Mouse (Mus musculus): ENCODE data around the gene Pcsk6. TPM values are rescaled to one million over a fixed set of nuclear protein-coding genes. Genes with fewer than 3 reads are reported as not detected.

The Pcsk6 gene
- total and polyA plus RNA-seq, 3 experiments, result 0.05 TPM; not detected in 2

DNA sequence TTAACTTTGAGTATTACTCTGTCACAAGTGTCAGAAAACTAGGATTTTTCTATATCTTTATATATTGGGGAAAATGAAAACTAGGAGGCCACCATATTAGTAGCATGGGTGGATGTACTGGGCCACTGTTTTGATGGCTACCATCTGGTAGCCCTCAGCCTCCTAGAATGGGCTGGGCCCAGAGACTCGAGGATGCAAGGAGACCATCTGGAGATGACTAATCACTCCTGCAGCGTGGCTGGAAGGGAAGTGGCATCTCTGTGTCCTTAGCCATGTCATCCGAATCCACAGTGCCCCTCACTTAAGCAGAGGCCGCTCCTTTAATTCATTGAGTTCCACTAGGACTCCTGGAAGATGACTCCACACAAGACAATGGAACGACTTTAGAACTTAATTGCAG lies 115.8 kb downstream of the Pcsk6 start:
- H3K36me3 ChIP-seq (replicated peaks), result no peaks in the 10 kb centered on the region
- H3K4me1 ChIP-seq (ENCODE audit: insufficient read depth, low read depth, low read length), result no peaks in the 10 kb centered on the region
- no peaks in the 10 kb centered on the region for H3K9me3 ChIP-seq (replicated peaks)
- no peak for DNase-seq (ENCODE audit: low spot score)
- TF ChIP-seq GATA1 (IDR thresholded peaks at IDR 0.05; ENCODE audit: borderline replicate concordance, low read length), result no peak
- TF ChIP-seq GATA2 (IDR thresholded peaks at IDR 0.05; ENCODE audit: borderline replicate concordance, low read depth, low read length), result no peak
- no peak overlapping the region for H3K4me3 ChIP-seq (ENCODE audit: low read depth, low read length)
- no peak for ATAC-seq (ENCODE audit: extremely low read depth, insufficient number of reproducible peaks, low FRiP score, poor library complexity, severe bottlenecking)
- H3K27me3 ChIP-seq (ENCODE audit: insufficient read depth, low read length), result no peaks in the 10 kb centered on the region

DNA sequence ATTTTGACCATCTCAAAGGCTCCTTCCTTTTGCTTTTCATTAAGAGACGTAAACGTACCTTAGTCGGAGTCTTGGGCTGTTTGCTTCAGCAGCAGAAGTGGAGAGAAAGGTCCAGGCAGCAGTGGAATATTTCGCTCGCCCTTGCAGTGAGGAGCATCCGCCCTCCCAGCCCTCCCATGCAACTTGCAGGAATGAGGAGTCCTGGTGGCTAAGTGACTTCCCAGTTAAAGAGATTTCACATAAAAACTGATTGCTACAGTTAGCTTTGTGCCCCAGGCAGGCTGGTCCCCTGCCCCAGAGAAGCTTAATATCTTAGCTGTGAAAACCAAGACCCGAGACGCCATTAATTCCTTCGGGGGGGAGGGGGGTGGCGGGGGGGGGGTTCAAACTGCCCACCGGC lies 116.4 kb downstream of the Pcsk6 start:
- Histone ChIP-seq H3K9me3 (replicated peaks) (no peaks in the 10 kb centered on the region), H3K36me3 (replicated peaks) (no peaks in the 10 kb centered on the region), H3K4me3 (ENCODE audit: low read depth, low read length) (no peak overlapping the region), H3K27me3 (ENCODE audit: insufficient read depth, low read length) (no peaks in the 10 kb centered on the region), H3K4me1 (ENCODE audit: insufficient read depth, low read depth, low read length) (no peaks in the 10 kb centered on the region)
- TF ChIP-seq POLR2AphosphoS5 (IDR thresholded peaks at IDR 0.05; ENCODE audit: insufficient replicate concordance, low read depth, low read length), result no peak
- no peak for TF ChIP-seq GATA1 (IDR thresholded peaks at IDR 0.05; ENCODE audit: borderline replicate concordance, low read length)
- no peak for TF ChIP-seq TAL1 (conservative IDR thresholded peaks at IDR 0.05; ENCODE audit: low read depth, low read length)
- TF ChIP-seq CTCF (IDR thresholded peaks at IDR 0.05; ENCODE audit: low read depth, low read length), result no peak
- TF ChIP-seq GATA2 (IDR thresholded peaks at IDR 0.05; ENCODE audit: borderline replicate concordance, low read depth, low read length), result no peak
- ATAC-seq (ENCODE audit: extremely low read depth, insufficient number of reproducible peaks, low FRiP score, poor library complexity, severe bottlenecking), result no peak
- no peak for DNase-seq (ENCODE audit: low spot score)

DNA sequence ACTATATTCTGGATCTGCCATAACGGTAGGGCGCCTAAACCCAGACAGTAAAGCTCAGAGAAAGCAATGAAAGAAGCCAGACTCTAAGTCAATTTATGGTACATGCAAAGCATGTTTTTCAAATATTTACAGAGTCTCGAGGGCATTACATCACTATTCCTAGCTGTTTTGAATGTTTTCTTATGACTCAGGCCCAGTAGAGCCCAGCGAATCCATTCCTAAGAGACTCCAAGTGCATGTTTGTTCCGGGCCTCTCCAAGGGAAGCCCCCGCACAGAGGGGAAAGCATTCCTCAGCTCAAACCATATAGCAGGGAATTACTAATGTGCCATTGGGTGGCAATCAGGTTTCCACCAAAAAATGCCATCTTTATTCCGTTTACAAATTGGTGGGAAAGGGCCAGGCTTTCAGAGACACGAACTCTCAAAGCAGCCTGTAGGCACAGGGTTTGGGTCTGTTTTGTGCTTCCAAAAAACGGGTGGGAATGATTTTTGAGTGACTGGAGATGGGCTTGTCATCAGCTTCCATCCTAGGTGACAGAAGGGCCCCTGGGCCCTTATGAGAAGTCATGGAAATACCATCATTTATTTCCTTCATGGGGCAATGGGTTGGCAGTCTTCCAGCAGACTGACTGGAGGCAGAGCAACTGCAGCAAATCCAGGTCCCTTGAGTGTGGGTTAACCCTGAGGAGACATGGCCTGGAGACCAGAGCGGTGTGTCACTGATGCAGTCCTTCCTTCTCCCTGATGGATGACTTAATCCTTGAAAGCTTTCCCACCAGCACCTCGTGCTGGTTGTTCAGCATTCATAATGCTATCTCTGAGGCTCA lies 117.7 kb downstream of the Pcsk6 start:
- Histone ChIP-seq H3K4me1 (ENCODE audit: insufficient read depth, low read depth, low read length) (no peaks in the 10 kb centered on the region), H3K4me3 (ENCODE audit: low read depth, low read length) (no peak overlapping the region), H3K9me3 (replicated peaks) (no peaks in the 10 kb centered on the region), H3K36me3 (replicated peaks) (no peaks in the 10 kb centered on the region), H3K27me3 (ENCODE audit: insufficient read depth, low read length) (no peaks in the 10 kb centered on the region)
- DNase-seq (ENCODE audit: low spot score) (no peak), ATAC-seq (ENCODE audit: extremely low read depth, insufficient number of reproducible peaks, low FRiP score, poor library complexity, severe bottlenecking) (no peak)
- TF ChIP-seq POLR2AphosphoS5 (IDR thresholded peaks at IDR 0.05; ENCODE audit: insufficient replicate concordance, low read depth, low read length) (no peak), GATA2 (IDR thresholded peaks at IDR 0.05; ENCODE audit: borderline replicate concordance, low read depth, low read length) (no peak), CTCF (IDR thresholded peaks at IDR 0.05; ENCODE audit: low read depth, low read length) (no peak), GATA1 (IDR thresholded peaks at IDR 0.05; ENCODE audit: borderline replicate concordance, low read length) (no peak), TAL1 (conservative IDR thresholded peaks at IDR 0.05; ENCODE audit: low read depth, low read length) (no peak)

DNA sequence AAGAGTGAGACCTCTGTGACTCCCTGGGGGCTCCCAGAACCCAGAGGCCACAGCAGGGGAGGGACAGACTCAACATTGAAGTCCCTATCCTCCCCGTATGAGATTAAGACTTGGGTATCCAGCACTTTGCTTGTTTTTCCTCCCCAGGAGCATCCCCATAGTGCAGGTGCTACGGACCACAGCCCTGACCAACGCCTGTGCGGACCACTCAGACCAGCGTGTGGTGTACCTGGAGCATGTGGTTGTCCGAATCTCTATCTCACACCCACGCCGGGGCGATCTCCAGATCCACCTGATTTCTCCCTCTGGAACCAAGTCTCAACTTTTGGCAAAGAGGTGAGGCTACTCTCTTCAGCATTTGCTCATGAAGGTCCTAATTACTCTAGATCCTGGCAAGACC lies 118.5 kb downstream of the Pcsk6 start:
- DNase-seq (ENCODE audit: low spot score) (no peak), ATAC-seq (ENCODE audit: extremely low read depth, insufficient number of reproducible peaks, low FRiP score, poor library complexity, severe bottlenecking) (no peak)
- H3K36me3 ChIP-seq (replicated peaks), result no peaks in the 10 kb centered on the region
- no peaks in the 10 kb centered on the region for H3K9me3 ChIP-seq (replicated peaks)
- TF ChIP-seq GATA2 (IDR thresholded peaks at IDR 0.05; ENCODE audit: borderline replicate concordance, low read depth, low read length) (no peak), TAL1 (conservative IDR thresholded peaks at IDR 0.05; ENCODE audit: low read depth, low read length) (no peak), CTCF (IDR thresholded peaks at IDR 0.05; ENCODE audit: low read depth, low read length) (no peak), GATA1 (IDR thresholded peaks at IDR 0.05; ENCODE audit: borderline replicate concordance, low read length) (no peak), POLR2AphosphoS5 (IDR thresholded peaks at IDR 0.05; ENCODE audit: insufficient replicate concordance, low read depth, low read length) (no peak)
- no peaks in the 10 kb centered on the region for H3K4me1 ChIP-seq (ENCODE audit: insufficient read depth, low read depth, low read length)
- H3K4me3 ChIP-seq (ENCODE audit: low read depth, low read length), result no peak overlapping the region
- no peaks in the 10 kb centered on the region for H3K27me3 ChIP-seq (ENCODE audit: insufficient read depth, low read length)

DNA sequence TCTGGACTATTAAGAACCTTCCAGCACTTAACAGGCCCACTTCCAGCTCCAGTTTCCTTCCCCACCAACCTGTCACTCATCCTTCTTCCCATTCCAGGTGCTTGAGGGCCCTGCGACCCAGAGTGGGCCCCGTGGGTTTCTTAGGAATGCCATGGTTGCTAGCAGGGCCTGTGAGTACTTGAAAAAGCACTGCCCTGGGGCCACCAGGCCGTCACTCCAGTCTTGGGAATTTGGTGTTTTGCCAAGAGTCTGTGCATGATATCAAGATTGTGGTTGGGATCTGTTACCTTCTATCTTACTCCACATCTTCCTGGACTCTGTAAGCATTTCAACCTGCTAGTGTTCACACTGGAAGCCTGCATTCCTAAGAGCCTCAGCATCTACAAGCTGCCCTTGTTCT lies 120.5 kb downstream of the Pcsk6 start:
- H3K4me3 ChIP-seq (ENCODE audit: low read depth, low read length), result no peak overlapping the region
- no peaks in the 10 kb centered on the region for H3K36me3 ChIP-seq (replicated peaks)
- DNase-seq (ENCODE audit: low spot score) (no peak), ATAC-seq (ENCODE audit: extremely low read depth, insufficient number of reproducible peaks, low FRiP score, poor library complexity, severe bottlenecking) (no peak)
- no peaks in the 10 kb centered on the region for H3K9me3 ChIP-seq (replicated peaks)
- TF ChIP-seq GATA2 (IDR thresholded peaks at IDR 0.05; ENCODE audit: borderline replicate concordance, low read depth, low read length) (no peak), GATA1 (IDR thresholded peaks at IDR 0.05; ENCODE audit: borderline replicate concordance, low read length) (no peak), TAL1 (conservative IDR thresholded peaks at IDR 0.05; ENCODE audit: low read depth, low read length) (no peak), POLR2AphosphoS5 (IDR thresholded peaks at IDR 0.05; ENCODE audit: insufficient replicate concordance, low read depth, low read length) (no peak), CTCF (IDR thresholded peaks at IDR 0.05; ENCODE audit: low read depth, low read length) (no peak)
- no peaks in the 10 kb centered on the region for H3K4me1 ChIP-seq (ENCODE audit: insufficient read depth, low read depth, low read length)
- no peaks in the 10 kb centered on the region for H3K27me3 ChIP-seq (ENCODE audit: insufficient read depth, low read length)

DNA sequence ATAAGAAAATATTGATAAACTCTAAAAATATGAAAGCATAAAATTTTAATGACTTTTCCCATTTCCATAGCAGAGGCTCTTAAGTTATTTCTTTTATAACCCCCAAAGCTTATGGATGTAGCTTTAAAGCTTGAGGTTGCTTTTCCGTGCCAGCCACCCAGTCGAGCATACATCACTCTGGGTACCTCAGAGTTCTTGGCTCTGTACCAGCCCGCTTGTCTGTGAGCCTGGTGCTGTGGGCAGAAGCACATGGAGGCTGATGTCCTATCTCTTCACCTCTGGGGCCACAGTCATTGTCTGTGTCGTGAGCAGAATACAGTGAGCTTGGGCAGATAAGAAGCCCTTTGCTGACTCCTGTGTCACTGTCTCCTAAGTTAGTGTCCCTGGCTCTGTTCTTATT lies 126.7 kb downstream of the Pcsk6 start:
- H3K36me3 ChIP-seq (replicated peaks), result no peaks in the 10 kb centered on the region
- DNase-seq (ENCODE audit: low spot score) (no peak), ATAC-seq (ENCODE audit: extremely low read depth, insufficient number of reproducible peaks, low FRiP score, poor library complexity, severe bottlenecking) (no peak)
- H3K27me3 ChIP-seq (ENCODE audit: insufficient read depth, low read length), result peaks cover 2% of the 10 kb centered on the region; the same call in 1 of the 2 replicates
- no peaks in the 10 kb centered on the region for H3K4me1 ChIP-seq (ENCODE audit: insufficient read depth, low read depth, low read length)
- TF ChIP-seq GATA2 (IDR thresholded peaks at IDR 0.05; ENCODE audit: borderline replicate concordance, low read depth, low read length), result no peak
- no peaks in the 10 kb centered on the region for H3K9me3 ChIP-seq (replicated peaks)
- H3K4me3 ChIP-seq (ENCODE audit: low read depth, low read length), result no peak overlapping the region
